Mouse (Mus musculus): ENCODE data around the gene Ifnar1. TPM values are rescaled to one million over a fixed set of nuclear protein-coding genes. Genes with fewer than 3 reads are reported as not detected.

The Ifnar1 gene
- polyA plus RNA-seq, 1 experiment from 2014 or later, result 32.6 TPM

DNA sequence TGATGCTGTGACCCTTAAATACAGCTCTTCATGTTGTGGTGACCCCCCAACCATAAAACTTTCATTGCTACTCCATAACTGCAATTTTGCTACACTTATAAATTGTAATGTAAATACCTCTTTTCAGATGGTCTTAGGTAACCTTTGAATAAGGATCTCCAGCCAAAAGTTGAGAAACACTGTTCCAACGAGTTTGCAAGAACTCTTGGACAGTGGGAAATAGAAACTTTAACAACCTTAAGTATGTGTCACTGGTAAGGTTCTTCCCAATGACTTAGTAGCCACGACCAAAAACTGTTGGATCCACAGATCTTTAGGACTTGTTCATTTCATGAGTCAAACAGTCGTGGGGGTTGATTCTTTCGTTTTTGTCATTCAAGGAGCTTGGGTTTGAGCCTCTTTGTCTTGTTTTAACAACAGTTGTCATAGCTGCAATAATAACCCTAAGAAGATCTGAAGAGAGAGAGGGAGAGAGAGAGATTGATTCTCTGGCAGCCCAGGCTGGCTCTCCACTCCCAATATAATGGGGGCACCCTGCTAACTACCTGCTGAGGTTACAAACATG, 21.1 kb upstream of the Ifnar1 start:
- WGBS, result 77% methylated on average over 4 of the region's 4 CpGs

DNA sequence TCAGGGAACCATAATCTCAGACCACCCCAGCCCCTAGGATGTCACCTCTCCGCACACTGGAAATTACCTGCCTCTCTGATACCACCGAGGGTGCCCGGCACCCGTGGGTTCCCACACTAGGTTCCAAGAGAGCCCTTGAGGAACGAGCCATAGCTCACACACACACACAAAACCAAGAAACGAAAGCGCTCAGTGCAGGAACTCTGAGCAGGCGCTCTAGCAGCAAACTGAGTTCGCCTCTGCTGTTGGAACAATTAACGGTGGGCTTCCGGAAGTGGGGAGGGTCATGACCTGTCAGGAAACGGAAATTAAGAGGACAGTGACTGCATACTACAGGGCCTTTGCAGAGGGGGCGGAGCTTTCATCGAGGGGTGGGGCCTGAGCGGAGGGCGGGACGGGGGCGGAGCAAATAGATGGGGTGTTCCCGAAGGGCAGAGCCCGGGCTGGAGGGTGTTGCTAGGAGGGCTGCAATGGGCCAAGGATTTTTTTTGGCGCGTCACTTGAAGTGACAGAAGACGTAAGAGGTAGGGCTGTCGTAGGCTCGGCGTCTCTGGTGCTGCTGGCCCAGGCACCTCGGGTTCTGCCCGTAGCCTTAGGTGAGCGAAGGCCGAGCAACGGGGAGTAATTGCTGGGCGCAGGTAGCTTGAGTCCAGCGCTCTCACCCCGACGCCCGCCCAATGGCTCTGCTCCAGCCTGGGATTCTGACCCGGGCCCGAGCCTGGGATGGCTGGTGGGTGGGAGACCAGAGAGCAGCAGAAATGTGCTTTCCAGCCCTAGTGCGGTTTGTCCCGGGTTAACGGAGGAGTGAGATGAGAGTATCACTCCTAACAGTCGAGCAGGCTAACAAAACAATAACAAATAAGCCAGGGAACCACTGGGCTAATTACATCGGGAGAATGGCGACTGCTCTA, 20.2 kb upstream of the Ifnar1 start:
- H3K4me2 ChIP-seq, result peak overlapping the region; percentile 98
- H3K4me1 ChIP-seq (replicated peaks; ENCODE audit: control insufficient read depth, insufficient read depth, low read length), result peaks cover 29% of the 10 kb centered on the region
- no peaks in the 10 kb centered on the region for H3K9me3 ChIP-seq (ENCODE audit: control insufficient read depth, low read length)
- ATAC-seq (replicated peaks; ENCODE audit: low FRiP score) (peak; percentile 97), DNase-seq (ENCODE audit: low spot score) (peak; percentile 98)
- no peaks in the 10 kb centered on the region for H3K27me3 ChIP-seq (replicated peaks; ENCODE audit: control insufficient read depth, insufficient read depth, low read length)
- no peaks in the 10 kb centered on the region for H3K36me3 ChIP-seq (ENCODE audit: control insufficient read depth, insufficient read depth, low read length)
- 2% methylated on average over 44 of the region's 44 CpGs for WGBS
- peak overlapping the region; percentile 69 for H3K27ac ChIP-seq (ENCODE audit: low read depth, low read length)
- H3K9ac ChIP-seq (ENCODE audit: low read depth, low read length), result peak overlapping the region; percentile 86
- H3K4me3 ChIP-seq (ENCODE audit: low read depth, low read length), result peak overlapping the region; percentile 67

More for the DNA sequence above, 21.1 kb upstream of the Ifnar1 start:
- ATAC-seq (replicated peaks; ENCODE audit: low FRiP score) (no peak), DNase-seq (ENCODE audit: low spot score) (no peak)
- peaks cover 31% of the 10 kb centered on the region for H3K4me1 ChIP-seq (replicated peaks; ENCODE audit: control insufficient read depth, insufficient read depth, low read length)
- peak overlapping the region; percentile 59 for H3K27ac ChIP-seq (ENCODE audit: low read depth, low read length)
- no peaks in the 10 kb centered on the region for H3K9me3 ChIP-seq (ENCODE audit: control insufficient read depth, low read length)
- peak overlapping the region; percentile 67 for H3K4me3 ChIP-seq (ENCODE audit: low read depth, low read length)
- peak overlapping the region; percentile 86 for H3K9ac ChIP-seq (ENCODE audit: low read depth, low read length)
- H3K27me3 ChIP-seq (replicated peaks; ENCODE audit: control insufficient read depth, insufficient read depth, low read length), result no peaks in the 10 kb centered on the region
- H3K36me3 ChIP-seq (ENCODE audit: control insufficient read depth, insufficient read depth, low read length), result no peaks in the 10 kb centered on the region
- peak overlapping the region; percentile 98 for H3K4me2 ChIP-seq

DNA sequence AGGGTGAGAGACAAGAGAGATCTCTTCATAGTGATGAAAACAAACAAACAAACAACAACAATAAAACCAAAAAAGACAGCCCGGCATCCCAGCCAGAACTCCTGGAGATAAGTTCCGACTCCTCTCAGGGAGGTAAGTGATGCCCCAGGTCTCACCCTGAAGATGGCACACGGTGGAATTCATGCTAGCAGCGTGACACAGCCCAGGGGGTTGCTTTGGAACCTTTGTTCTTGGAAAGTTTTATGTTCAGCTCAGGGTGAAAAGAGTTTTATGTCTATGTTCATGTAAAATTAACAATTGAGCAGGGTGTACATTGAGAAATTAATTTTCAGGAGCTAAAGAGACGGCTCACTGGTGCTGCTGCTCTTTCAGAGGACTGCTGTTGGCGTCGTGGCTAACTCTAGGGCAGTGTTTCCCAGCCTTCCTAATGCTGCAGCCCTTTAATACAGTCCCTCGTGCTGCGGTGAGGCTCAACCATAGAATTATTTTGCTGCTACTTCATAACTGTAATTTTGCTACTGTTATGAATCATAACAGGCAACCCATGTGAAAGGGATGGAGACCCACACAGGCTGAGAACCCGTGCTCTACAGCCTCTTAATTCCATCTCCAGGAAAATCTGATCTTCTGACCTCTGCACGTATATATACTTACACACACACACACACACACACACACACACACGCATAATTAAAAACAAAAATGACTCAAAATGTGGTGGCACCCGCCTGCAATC, 19.4 kb upstream of the Ifnar1 start:
- Histone ChIP-seq H3K27ac (ENCODE audit: low read depth, low read length) (no peak overlapping the region; the same call in 1 of the 2 replicates), H3K4me3 (ENCODE audit: low read depth, low read length) (peak overlapping the region; percentile 67), H3K9me3 (ENCODE audit: control insufficient read depth, low read length) (no peaks in the 10 kb centered on the region), H3K27me3 (replicated peaks; ENCODE audit: control insufficient read depth, insufficient read depth, low read length) (no peaks in the 10 kb centered on the region), H3K9ac (ENCODE audit: low read depth, low read length) (peak overlapping the region; percentile 79), H3K4me2 (peak overlapping the region; percentile 98), H3K4me1 (replicated peaks; ENCODE audit: control insufficient read depth, insufficient read depth, low read length) (peaks cover 29% of the 10 kb centered on the region), H3K36me3 (ENCODE audit: control insufficient read depth, insufficient read depth, low read length) (no peaks in the 10 kb centered on the region)
- DNase-seq (ENCODE audit: low spot score) (no peak), ATAC-seq (replicated peaks; ENCODE audit: low FRiP score) (no peak)
- WGBS, result 58% methylated on average over 13 of the region's 13 CpGs

DNA sequence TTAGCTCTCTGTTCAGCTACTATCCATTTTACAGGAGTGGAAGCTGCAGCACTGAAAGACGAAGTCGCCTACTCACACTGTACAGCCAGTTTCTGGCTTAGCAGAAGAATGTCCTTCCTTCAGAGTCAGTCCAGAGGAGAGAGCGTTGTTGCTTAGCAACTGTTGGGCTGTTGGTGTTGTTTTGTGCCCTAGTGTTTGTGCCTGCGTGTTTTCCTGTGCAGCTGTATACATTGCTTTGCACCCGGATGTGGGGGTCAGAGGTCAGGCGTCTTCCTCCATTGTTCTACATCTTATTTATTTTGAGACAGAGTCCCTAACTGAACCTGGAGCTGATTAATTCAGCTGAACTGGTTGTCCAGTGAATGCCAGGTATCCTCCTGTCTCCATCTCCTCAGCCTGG, 18.5 kb upstream of the Ifnar1 start:
- peaks cover 29% of the 10 kb centered on the region for H3K4me1 ChIP-seq (replicated peaks; ENCODE audit: control insufficient read depth, insufficient read depth, low read length)

DNA sequence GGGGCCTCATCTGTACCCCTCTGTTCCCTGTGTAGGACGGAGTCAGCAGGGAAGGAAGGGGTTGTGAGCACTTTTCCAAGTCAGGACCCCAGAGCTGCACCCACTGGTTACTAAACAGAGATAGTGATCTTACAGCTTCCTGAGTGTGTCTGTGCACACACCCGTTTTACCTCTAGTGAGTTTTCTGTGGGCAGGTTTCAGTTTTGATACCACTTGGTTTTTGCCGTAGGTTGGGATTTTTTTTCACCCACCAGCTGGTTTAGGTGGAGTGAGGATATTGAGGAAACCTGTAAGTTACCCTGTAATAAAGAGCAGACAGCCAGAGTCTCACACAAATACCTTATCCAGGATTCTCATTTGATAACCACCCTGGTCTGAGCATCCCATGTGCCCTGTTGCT, 14.6 kb upstream of the Ifnar1 start:
- DNase-seq (ENCODE audit: low spot score), result no peak
- H3K27ac ChIP-seq (ENCODE audit: low read depth, low read length), result no peak overlapping the region
- H3K9ac ChIP-seq (ENCODE audit: low read depth, low read length), result no peak overlapping the region
- peaks cover 13% of the 10 kb centered on the region for H3K4me1 ChIP-seq (replicated peaks; ENCODE audit: control insufficient read depth, insufficient read depth, low read length)
- no peaks in the 10 kb centered on the region for H3K27me3 ChIP-seq (replicated peaks; ENCODE audit: control insufficient read depth, insufficient read depth, low read length)
- no peak overlapping the region for H3K4me2 ChIP-seq
- WGBS, result 59% methylated on average over 3 of the region's 3 CpGs
- no peak overlapping the region for H3K4me3 ChIP-seq (ENCODE audit: low read depth, low read length)
- no peaks in the 10 kb centered on the region for H3K9me3 ChIP-seq (ENCODE audit: control insufficient read depth, low read length)
- no peaks in the 10 kb centered on the region for H3K36me3 ChIP-seq (ENCODE audit: control insufficient read depth, insufficient read depth, low read length)
- no peak for ATAC-seq (replicated peaks; ENCODE audit: low FRiP score)

More for the DNA sequence above, 18.5 kb upstream of the Ifnar1 start:
- no peak overlapping the region for H3K9ac ChIP-seq (ENCODE audit: low read depth, low read length)
- no peaks in the 10 kb centered on the region for H3K36me3 ChIP-seq (ENCODE audit: control insufficient read depth, insufficient read depth, low read length)
- no peak for ATAC-seq (replicated peaks; ENCODE audit: low FRiP score)
- no peaks in the 10 kb centered on the region for H3K9me3 ChIP-seq (ENCODE audit: control insufficient read depth, low read length)
- H3K4me2 ChIP-seq, result peak overlapping the region; percentile 98
- no peaks in the 10 kb centered on the region for H3K27me3 ChIP-seq (replicated peaks; ENCODE audit: control insufficient read depth, insufficient read depth, low read length)
- WGBS, result 74% methylated on average over 6 of the region's 6 CpGs
- H3K27ac ChIP-seq (ENCODE audit: low read depth, low read length), result no peak overlapping the region
- DNase-seq (ENCODE audit: low spot score), result no peak
- peak overlapping the region; percentile 67; the same call in 1 of the 2 replicates for H3K4me3 ChIP-seq (ENCODE audit: low read depth, low read length)

DNA sequence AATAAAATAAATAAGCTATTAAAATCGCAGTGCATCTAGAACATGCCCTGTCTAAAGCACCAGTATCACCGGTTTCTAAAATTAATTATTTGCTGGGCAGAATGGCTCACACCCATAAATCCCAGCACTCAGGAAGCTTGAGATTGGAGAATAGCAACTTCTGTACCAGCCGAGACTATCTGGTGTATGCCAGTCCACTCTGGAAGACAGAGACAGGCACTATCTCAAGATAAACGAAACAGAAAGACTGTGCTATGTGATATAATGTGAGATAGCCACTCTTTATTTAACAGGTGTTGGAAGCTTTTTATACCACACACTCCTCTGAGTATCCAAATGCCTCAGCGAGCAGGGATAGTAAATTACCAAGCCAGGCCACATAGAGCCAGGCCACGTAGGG, 13.6 kb upstream of the Ifnar1 start:
- no peaks in the 10 kb centered on the region for H3K27me3 ChIP-seq (replicated peaks; ENCODE audit: control insufficient read depth, insufficient read depth, low read length)
- H3K27ac ChIP-seq (ENCODE audit: low read depth, low read length), result no peak overlapping the region
- DNase-seq (ENCODE audit: low spot score), result no peak
- no peak overlapping the region for H3K9ac ChIP-seq (ENCODE audit: low read depth, low read length)
- H3K9me3 ChIP-seq (ENCODE audit: control insufficient read depth, low read length), result no peaks in the 10 kb centered on the region
- H3K36me3 ChIP-seq (ENCODE audit: control insufficient read depth, insufficient read depth, low read length), result no peaks in the 10 kb centered on the region
- peaks cover 4% of the 10 kb centered on the region for H3K4me1 ChIP-seq (replicated peaks; ENCODE audit: control insufficient read depth, insufficient read depth, low read length)
- 66% methylated on average over 6 of the region's 6 CpGs for WGBS
- H3K4me3 ChIP-seq (ENCODE audit: low read depth, low read length), result no peak overlapping the region
- H3K4me2 ChIP-seq, result no peak overlapping the region
- peak; percentile 39; the same call in 1 of the 2 replicates for ATAC-seq (replicated peaks; ENCODE audit: low FRiP score)

DNA sequence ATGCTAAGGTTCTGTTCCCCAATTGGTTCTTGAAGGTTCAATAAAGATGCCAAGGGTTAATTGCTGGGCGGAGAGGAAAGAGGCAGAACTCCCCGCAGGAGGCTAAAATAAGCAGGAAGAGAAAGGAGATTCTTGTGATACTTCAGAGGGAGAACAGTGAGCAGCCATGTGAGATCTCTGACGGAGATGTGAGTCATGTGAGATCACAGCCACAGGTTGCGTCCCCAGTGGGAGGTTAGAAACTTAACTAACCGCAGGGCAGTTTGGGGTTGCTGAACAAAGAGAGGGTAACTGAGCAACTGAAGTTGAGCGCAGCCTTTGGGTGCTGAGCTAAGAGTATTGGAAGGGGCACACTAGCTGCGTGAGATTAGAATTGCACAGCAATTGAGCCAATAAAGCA, 9.3 kb upstream of the Ifnar1 start:
- Histone ChIP-seq H3K4me3 (ENCODE audit: low read depth, low read length) (no peak overlapping the region), H3K9me3 (ENCODE audit: control insufficient read depth, low read length) (no peaks in the 10 kb centered on the region), H3K36me3 (ENCODE audit: control insufficient read depth, insufficient read depth, low read length) (no peaks in the 10 kb centered on the region), H3K27ac (ENCODE audit: low read depth, low read length) (no peak overlapping the region), H3K9ac (ENCODE audit: low read depth, low read length) (no peak overlapping the region), H3K4me1 (replicated peaks; ENCODE audit: control insufficient read depth, insufficient read depth, low read length) (no peaks in the 10 kb centered on the region; the same call in 1 of the 2 replicates), H3K4me2 (no peak overlapping the region), H3K27me3 (replicated peaks; ENCODE audit: control insufficient read depth, insufficient read depth, low read length) (no peaks in the 10 kb centered on the region)
- ATAC-seq (replicated peaks; ENCODE audit: low FRiP score) (no peak), DNase-seq (ENCODE audit: low spot score) (no peak)
- WGBS, result 60% methylated on average over 7 of the region's 7 CpGs

DNA sequence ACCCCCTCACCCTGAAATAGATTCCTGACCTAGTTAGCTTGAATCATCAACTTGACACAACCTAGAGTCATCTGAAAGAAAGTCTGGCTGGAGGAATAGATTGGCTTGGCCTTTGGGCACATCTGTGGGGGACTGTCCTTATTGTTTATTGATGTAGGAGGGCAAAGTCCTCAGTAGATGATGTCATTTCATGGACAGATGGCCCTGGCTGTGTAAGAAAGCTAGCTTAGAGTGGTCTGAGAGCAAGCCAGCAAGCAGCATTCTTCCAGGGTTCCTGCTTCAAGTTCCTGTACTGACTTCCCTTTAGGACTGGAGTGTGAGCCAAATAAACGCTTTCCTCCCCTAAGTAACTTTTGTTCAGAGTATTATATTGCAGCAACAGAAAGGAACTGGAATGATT, 7.0 kb upstream of the Ifnar1 start:
- no peak overlapping the region for H3K27ac ChIP-seq (ENCODE audit: low read depth, low read length)
- H3K9ac ChIP-seq (ENCODE audit: low read depth, low read length), result no peak overlapping the region
- DNase-seq (ENCODE audit: low spot score), result no peak
- WGBS, result 64% methylated on average over 1 of the region's 1 CpGs
- H3K27me3 ChIP-seq (replicated peaks; ENCODE audit: control insufficient read depth, insufficient read depth, low read length), result no peaks in the 10 kb centered on the region
- H3K4me2 ChIP-seq, result no peak overlapping the region
- ATAC-seq (replicated peaks; ENCODE audit: low FRiP score), result no peak
- no peaks in the 10 kb centered on the region for H3K36me3 ChIP-seq (ENCODE audit: control insufficient read depth, insufficient read depth, low read length)
- no peak overlapping the region for H3K4me3 ChIP-seq (ENCODE audit: low read depth, low read length)
- H3K9me3 ChIP-seq (ENCODE audit: control insufficient read depth, low read length), result no peaks in the 10 kb centered on the region
- H3K4me1 ChIP-seq (replicated peaks; ENCODE audit: control insufficient read depth, insufficient read depth, low read length), result no peaks in the 10 kb centered on the region; the same call in 1 of the 2 replicates
